Mouse (Mus musculus) C2C12 (cell line): ENCODE data around the gene Pla2g6. TPM values are rescaled to one million over a fixed set of nuclear protein-coding genes. Genes with fewer than 3 reads are reported as not detected.

Experiments used
- H3K27me3 ChIP-seq: one replicate; pipeline ENCODE4 v1.6.1; 2011; ENCODE audit not compliant: control insufficient read depth, insufficient read depth, insufficient read length
- H3K36me3 ChIP-seq: one replicate; pipeline ENCODE4 v1.6.1; 2011; ENCODE audit not compliant: control insufficient read depth, insufficient read depth
- H3K4me3 ChIP-seq: one replicate; pipeline ENCODE4 v1.5.1; 2011; ENCODE audit warnings: mild to moderate bottlenecking, control low read depth; ENCODE audit not compliant: poor library complexity, insufficient read depth, severe bottlenecking
- H3K79me2 ChIP-seq: one replicate; pipeline ENCODE4 v1.6.1; 2011; ENCODE audit not compliant: control insufficient read depth, insufficient read depth
- H3K79me3 ChIP-seq: one replicate; pipeline ENCODE4 v1.6.1; 2011; ENCODE audit warnings: low read depth, control low read depth
- H3ac ChIP-seq: one replicate; pipeline ENCODE3; 2011; ENCODE audit warnings: low read depth; ENCODE audit not compliant: control insufficient read depth, insufficient read length
- CEBPB ChIP-seq: IDR thresholded peaks from one replicate; pipeline ENCODE4 v1.6.1; 2011; ENCODE audit warnings: low read depth, mild to moderate bottlenecking, control low read depth, moderate library complexity
- CTCF ChIP-seq: IDR thresholded peaks from one replicate; pipeline ENCODE4 v1.5.1; 2011; ENCODE audit not compliant: control insufficient read depth, insufficient read depth, insufficient read length
- FOSL1 ChIP-seq: IDR thresholded peaks from one replicate; pipeline ENCODE4 v1.8.0; 2011; ENCODE audit warnings: mild to moderate bottlenecking, low read length; ENCODE audit not compliant: poor library complexity, insufficient read depth, severe bottlenecking
- MAX ChIP-seq: IDR thresholded peaks from one replicate; pipeline ENCODE4 v1.6.1; 2011; ENCODE audit warnings: mild to moderate bottlenecking, control low read depth
- MYOD1 ChIP-seq: IDR thresholded peaks from one replicate; pipeline ENCODE4 v1.6.1; 2011; ENCODE audit warnings: low read depth; ENCODE audit not compliant: control insufficient read depth, insufficient read length
- MYOG ChIP-seq: IDR thresholded peaks from one replicate; pipeline ENCODE4 v1.6.1; 2011; ENCODE audit not compliant: control insufficient read depth, insufficient read length; ENCODE audit errors: extremely low read depth
- USF1 ChIP-seq: IDR thresholded peaks from one replicate; pipeline ENCODE4 v1.6.1; 2011; ENCODE audit warnings: low read depth, mild to moderate bottlenecking, control low read depth, moderate library complexity
- polyA plus RNA-seq: library from polyadenylated mRNA; unstranded; fragments of >200 nt; fragmentation: generic; extraction: Trizol; gene quantifications from one replicate; pipeline ENCODE4 v1.2.1, GENCODE M21; 2012; ENCODE audit warnings: missing spikeins

Gene Pla2g6
- polyA plus RNA-seq, 1 experiment, result 17.4 TPM

DNA sequence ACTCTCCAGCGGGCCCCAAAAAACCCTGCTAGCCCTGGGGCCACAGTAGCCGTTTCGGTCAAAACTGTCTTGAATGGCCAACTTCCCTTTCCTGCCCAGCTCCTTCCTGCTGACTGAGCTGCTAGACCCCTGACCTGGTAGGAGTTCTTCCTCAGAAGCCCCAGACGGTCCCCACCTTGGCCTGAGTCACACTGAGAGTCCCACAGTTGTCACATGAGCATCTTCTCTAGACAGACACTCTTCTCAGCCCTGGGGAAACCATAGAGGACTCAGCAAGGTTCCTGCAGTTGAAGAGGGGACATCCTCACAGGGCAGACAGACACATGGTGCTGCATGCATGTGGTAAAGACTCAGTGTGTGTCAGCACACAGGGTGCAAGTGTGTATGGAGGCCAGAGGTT lies 26.4 kb upstream of the Pla2g6 start:
- TF ChIP-seq MYOD1, result no peak
- no peak for TF ChIP-seq FOSL1
- TF ChIP-seq MAX, result no peak
- TF ChIP-seq MYOG, result no peak
- TF ChIP-seq CEBPB, result no peak
- no peak for TF ChIP-seq USF1
- no peak for TF ChIP-seq CTCF
- Histone ChIP-seq H3K27me3 (no peaks in the 10 kb centered on the region), H3K4me3 (no peak overlapping the region), H3K79me3 (peaks cover 15% of the 10 kb centered on the region), H3ac (no peak overlapping the region), H3K36me3 (peaks cover 36% of the 10 kb centered on the region), H3K79me2 (peaks cover 64% of the 10 kb centered on the region)

GRCm38 (mm10) chr15:79353690-79354305 lies 25.6 kb upstream of the Pla2g6 start:
- TF ChIP-seq FOSL1 (no peak), CTCF (no peak), USF1 (no peak), MYOD1 (no peak), CEBPB (no peak), MYOG (no peak), MAX (no peak)
- H3K4me3 ChIP-seq, result no peak overlapping the region
- no peak overlapping the region for H3ac ChIP-seq
- peaks cover 28% of the 10 kb centered on the region for H3K36me3 ChIP-seq
- H3K79me2 ChIP-seq, result peaks cover 72% of the 10 kb centered on the region
- no peaks in the 10 kb centered on the region for H3K27me3 ChIP-seq
- H3K79me3 ChIP-seq, result peaks cover 19% of the 10 kb centered on the region

GRCm38 (mm10) chr15:79352479-79352878 lies 24.3 kb upstream of the Pla2g6 start:
- Histone ChIP-seq H3K79me2 (peaks cover 82% of the 10 kb centered on the region), H3K27me3 (no peaks in the 10 kb centered on the region), H3K79me3 (peaks cover 19% of the 10 kb centered on the region), H3K4me3 (no peak overlapping the region), H3K36me3 (peaks cover 16% of the 10 kb centered on the region), H3ac (no peak overlapping the region)
- TF ChIP-seq USF1, result no peak
- TF ChIP-seq FOSL1, result no peak
- no peak for TF ChIP-seq MYOD1
- TF ChIP-seq CTCF, result no peak
- TF ChIP-seq MYOG, result no peak
- no peak for TF ChIP-seq CEBPB
- no peak for TF ChIP-seq MAX

- Histone ChIP-seq H3K27me3 (no peaks in the 10 kb centered on the region), H3K4me3 (no peak overlapping the region), H3ac (no peak overlapping the region), H3K79me2 (peaks cover 74% of the 10 kb centered on the region), H3K36me3 (peaks cover 4% of the 10 kb centered on the region), H3K79me3 (peaks cover 17% of the 10 kb centered on the region)
- TF ChIP-seq CEBPB, result no peak
- TF ChIP-seq MAX, result no peak
- TF ChIP-seq MYOG, result no peak
Observed at GRCm38 (mm10) chr15:79351331-79351767, 23.2 kb upstream of the Pla2g6 start.

- TF ChIP-seq USF1, result no peak
- no peak for TF ChIP-seq CTCF
- TF ChIP-seq FOSL1, result no peak
- TF ChIP-seq MYOD1, result no peak
- TF ChIP-seq MYOG, result no peak
- TF ChIP-seq MAX, result no peak
- no peak for TF ChIP-seq CEBPB
- Histone ChIP-seq H3K79me3 (peaks cover 17% of the 10 kb centered on the region), H3K27me3 (no peaks in the 10 kb centered on the region), H3K36me3 (no peaks in the 10 kb centered on the region), H3ac (no peak overlapping the region), H3K79me2 (peaks cover 69% of the 10 kb centered on the region), H3K4me3 (no peak overlapping the region)
Observed at GRCm38 (mm10) chr15:79350866-79351265, 22.7 kb upstream of the Pla2g6 start.

GRCm38 (mm10) chr15:79348651-79349050 lies 20.5 kb upstream of the Pla2g6 start:
- Histone ChIP-seq H3K79me3 (peaks cover 14% of the 10 kb centered on the region), H3K36me3 (no peaks in the 10 kb centered on the region), H3K4me3 (peak overlapping the region; percentile 78), H3K27me3 (no peaks in the 10 kb centered on the region), H3K79me2 (peaks cover 55% of the 10 kb centered on the region), H3ac (peak overlapping the region; percentile 91)
- TF ChIP-seq MYOD1 (peak; percentile 1), CEBPB (no peak), CTCF (no peak)
